Mouse (Mus musculus): Measurements from ENCODE around the gene Arhgap8. TPM values are rescaled to one million over a fixed set of nuclear protein-coding genes. Genes with fewer than 3 reads are reported as not detected.
"Not testable (repeated sequence)": the region's sequence is repeated elsewhere in the genome, so short reads cannot be mapped to it uniquely, and the experiment has no call there.

Arhgap8 gene
- polyA plus RNA-seq, 1 experiment from 2014 or later: 25.5 TPM

- Histone ChIP-seq H3K4me1 (no peaks in the 10 kb centered on the region), H3K9me3 (no peaks in the 10 kb centered on the region), H3K9ac (no peak overlapping the region), H3K27me3 (no peaks in the 10 kb centered on the region), H3K36me3 (peaks cover 7% of the 10 kb centered on the region; the same call in 1 of the 2 replicates), H3K4me2 (no peak overlapping the region), H3K4me3 (no peak overlapping the region), H3K27ac (no peak overlapping the region)
- no peak for ATAC-seq (ENCODE audit: borderline replicate concordance, extremely low read depth, low FRiP score, low TSS enrichment)
- WGBS: 44% methylated on average over 6 of the region's 6 CpGs
Observed at GRCm38 (mm10) chr15:84700147-84700794, 19.6 kb upstream of the Arhgap8 start.

GRCm38 (mm10) chr15:84701947-84702346 is 17.9 kb upstream of the Arhgap8 start:
- H3K9me3 ChIP-seq: no peaks in the 10 kb centered on the region
- H3K4me2 ChIP-seq: no peak overlapping the region
- no peaks in the 10 kb centered on the region for H3K27me3 ChIP-seq
- no peaks in the 10 kb centered on the region for H3K4me1 ChIP-seq
- H3K9ac ChIP-seq: no peak overlapping the region
- no peak for ATAC-seq (ENCODE audit: borderline replicate concordance, extremely low read depth, low FRiP score, low TSS enrichment)
- H3K4me3 ChIP-seq: no peak overlapping the region
- no peak overlapping the region for H3K27ac ChIP-seq
- H3K36me3 ChIP-seq: peaks cover 7% of the 10 kb centered on the region; the same call in 1 of the 2 replicates
- 24% methylated on average over 4 of the region's 4 CpGs for WGBS

- peaks cover 7% of the 10 kb centered on the region; the same call in 1 of the 2 replicates for H3K36me3 ChIP-seq
- no peaks in the 10 kb centered on the region for H3K4me1 ChIP-seq
- no peak for ATAC-seq (ENCODE audit: borderline replicate concordance, extremely low read depth, low FRiP score, low TSS enrichment)
- no peak overlapping the region for H3K27ac ChIP-seq
- H3K4me3 ChIP-seq: no peak overlapping the region
- WGBS: 83% methylated on average over 29 of the region's 29 CpGs
- no peak overlapping the region for H3K9ac ChIP-seq
- H3K4me2 ChIP-seq: no peak overlapping the region
- no peaks in the 10 kb centered on the region for H3K27me3 ChIP-seq
- H3K9me3 ChIP-seq: no peaks in the 10 kb centered on the region
Observed at GRCm38 (mm10) chr15:84702391-84703345, 17.2 kb upstream of the Arhgap8 start.

- no peak overlapping the region for H3K4me2 ChIP-seq
- peaks cover 7% of the 10 kb centered on the region; the same call in 1 of the 2 replicates for H3K36me3 ChIP-seq
- no peaks in the 10 kb centered on the region for H3K9me3 ChIP-seq
- WGBS: 85% methylated on average over 7 of the region's 7 CpGs
- H3K27ac ChIP-seq: no peak overlapping the region
- no peak overlapping the region for H3K9ac ChIP-seq
- no peak for ATAC-seq (ENCODE audit: borderline replicate concordance, extremely low read depth, low FRiP score, low TSS enrichment)
- no peaks in the 10 kb centered on the region for H3K4me1 ChIP-seq
- no peaks in the 10 kb centered on the region for H3K27me3 ChIP-seq
- H3K4me3 ChIP-seq: no peak overlapping the region
Observed at GRCm38 (mm10) chr15:84703992-84704391, 15.9 kb upstream of the Arhgap8 start.

- Histone ChIP-seq H3K36me3 (peaks cover 3% of the 10 kb centered on the region; the same call in 1 of the 2 replicates), H3K9me3 (no peaks in the 10 kb centered on the region), H3K4me1 (no peaks in the 10 kb centered on the region), H3K27me3 (no peaks in the 10 kb centered on the region), H3K27ac (no peak overlapping the region), H3K4me2 (no peak overlapping the region), H3K4me3 (no peak overlapping the region), H3K9ac (no peak overlapping the region)
- 78% methylated on average over 6 of the region's 6 CpGs for WGBS
- ATAC-seq (ENCODE audit: borderline replicate concordance, extremely low read depth, low FRiP score, low TSS enrichment): no peak
Observed at GRCm38 (mm10) chr15:84705351-84705901, 14.4 kb upstream of the Arhgap8 start.

GRCm38 (mm10) chr15:84706983-84707619 is 12.8 kb upstream of the Arhgap8 start:
- Histone ChIP-seq H3K9ac (no peak overlapping the region), H3K4me3 (no peak overlapping the region), H3K4me1 (no peaks in the 10 kb centered on the region), H3K4me2 (no peak overlapping the region), H3K27ac (no peak overlapping the region), H3K27me3 (no peaks in the 10 kb centered on the region), H3K36me3 (peaks cover 3% of the 10 kb centered on the region; the same call in 1 of the 2 replicates), H3K9me3 (no peaks in the 10 kb centered on the region)
- WGBS: 59% methylated on average over 6 of the region's 6 CpGs
- ATAC-seq (ENCODE audit: borderline replicate concordance, extremely low read depth, low FRiP score, low TSS enrichment): no peak

GRCm38 (mm10) chr15:84712566-84713405 is 7.1 kb upstream of the Arhgap8 start:
- Histone ChIP-seq H3K9me3 (no peaks in the 10 kb centered on the region), H3K27me3 (no peaks in the 10 kb centered on the region), H3K9ac (no peak overlapping the region), H3K36me3 (no peaks in the 10 kb centered on the region), H3K4me2 (no peak overlapping the region), H3K4me1 (peaks cover 28% of the 10 kb centered on the region), H3K27ac (peak overlapping the region; percentile 61), H3K4me3 (no peak overlapping the region)
- ATAC-seq (ENCODE audit: borderline replicate concordance, extremely low read depth, low FRiP score, low TSS enrichment): no peak
- 31% methylated on average over 14 of the region's 14 CpGs for WGBS

GRCm38 (mm10) chr15:84714730-84715129 is 5.1 kb upstream of the Arhgap8 start:
- Histone ChIP-seq H3K4me3 (peak overlapping the region; percentile 22), H3K4me2 (peak overlapping the region; percentile 53), H3K9ac (peak overlapping the region; percentile 30), H3K4me1 (peaks cover 32% of the 10 kb centered on the region), H3K27ac (peak overlapping the region; percentile 88), H3K9me3 (no peaks in the 10 kb centered on the region), H3K27me3 (no peaks in the 10 kb centered on the region), H3K36me3 (no peaks in the 10 kb centered on the region)
- ATAC-seq (ENCODE audit: borderline replicate concordance, extremely low read depth, low FRiP score, low TSS enrichment): peak; percentile 81
- WGBS: under 1% methylated on average over 17 of the region's 17 CpGs

GRCm38 (mm10) chr15:84715132-84715531 is 4.7 kb upstream of the Arhgap8 start:
- Histone ChIP-seq H3K9ac (peak overlapping the region; percentile 30; the same call in 1 of the 2 replicates), H3K27me3 (no peaks in the 10 kb centered on the region), H3K4me3 (peak overlapping the region; percentile 22), H3K4me2 (peak overlapping the region; percentile 53), H3K36me3 (no peaks in the 10 kb centered on the region), H3K4me1 (peaks cover 36% of the 10 kb centered on the region), H3K9me3 (no peaks in the 10 kb centered on the region), H3K27ac (peak overlapping the region; percentile 88)
- no peak for ATAC-seq (ENCODE audit: borderline replicate concordance, extremely low read depth, low FRiP score, low TSS enrichment)
- 7% methylated on average over 7 of the region's 11 CpGs for WGBS

GRCm38 (mm10) chr15:84717570-84718270 is 2.1 kb upstream of the Arhgap8 start:
- WGBS: 61% methylated on average over 6 of the region's 6 CpGs
- not testable (repeated sequence) for H3K9me3 ChIP-seq; H3K4me3 ChIP-seq; H3K27me3 ChIP-seq; H3K27ac ChIP-seq; H3K4me2 ChIP-seq; ATAC-seq (ENCODE audit: borderline replicate concordance, extremely low read depth, low FRiP score, low TSS enrichment); H3K36me3 ChIP-seq; H3K9ac ChIP-seq
- H3K4me1 ChIP-seq: peaks cover 39% of the 10 kb centered on the region
